Mouse (Mus musculus) forebrain, embryonic 16.5 days (tissue): Measurements from ENCODE around the gene Apex1. TPM values are rescaled to one million over a fixed set of nuclear protein-coding genes. Genes with fewer than 3 reads are reported as not detected.
"Not testable (repeated sequence)": the region's sequence is repeated elsewhere in the genome, so short reads cannot be mapped to it uniquely, and the experiment has no call there.

ENCODE experiments used
- ATAC-seq: fragments of 200-750 bp; cut with Nextera tagmentation; 2 replicates; pipeline ENCODE4 v1.8.0; 2017; ENCODE audit warnings: mild to moderate bottlenecking, moderate library complexity
- H3K27ac ChIP-seq: fragments of 300-500 bp; sonication (generic); 2 replicates; pipeline ENCODE4 v1.5.1; 2014; ENCODE audit warnings: low read length, control low read depth
- H3K27me3 ChIP-seq: fragments of 300-500 bp; sonication (generic); replicated peaks from 2 replicates; pipeline ENCODE4 v1.6.1; 2014; ENCODE audit warnings: low read length; ENCODE audit not compliant: control insufficient read depth, insufficient read depth
- H3K36me3 ChIP-seq: fragments of 300-500 bp; sonication (generic); 2 replicates; pipeline ENCODE4 v1.6.1; 2014; ENCODE audit not compliant: control insufficient read depth, insufficient read depth
- H3K4me1 ChIP-seq: fragments of 300-500 bp; sonication (generic); replicated peaks from 2 replicates; pipeline ENCODE4 v1.6.1; 2014; ENCODE audit warnings: low read length; ENCODE audit not compliant: control insufficient read depth, insufficient read depth
- H3K4me2 ChIP-seq: fragments of 300-500 bp; sonication (generic); 2 replicates; pipeline ENCODE4 v1.6.1; 2014; ENCODE audit warnings: mild to moderate bottlenecking, low read length, control low read depth
- H3K4me3 ChIP-seq: fragments of 300-500 bp; sonication (generic); replicated peaks from 2 replicates; pipeline ENCODE4 v1.5.1; 2014; ENCODE audit warnings: mild to moderate bottlenecking, low read length, control low read depth
- H3K9ac ChIP-seq: fragments of 300-500 bp; sonication (generic); replicated peaks from 2 replicates; pipeline ENCODE4 v1.6.1; 2014; ENCODE audit warnings: low read depth, low read length, control low read depth
- H3K9me3 ChIP-seq: fragments of 300-500 bp; sonication (generic); 2 replicates; pipeline ENCODE4 v1.6.1; 2016; ENCODE audit warnings: low read length; ENCODE audit not compliant: control insufficient read depth
- WGBS: fragments of 180-500 bp; shearing (Covaris S2); extraction: QIAGEN DNeasy Blood & Tissue Kit; methylation state at CpG from one replicate; pipeline ENCODE4 v1.1.7; 2014; 5-methylcytosine and 5-hydroxymethylcytosine counted together
- polyA plus RNA-seq: library from polyadenylated mRNA; unstranded; fragments of >200 nt; fragmentation: Nextera tagmentation; extraction: Ambion mirVana; gene quantifications from 2 replicates; pipeline ENCODE4 v1.2.1, GENCODE M21; 2015

The Apex1 gene
- polyA plus RNA-seq, 1 experiment from 2014 or later, result 265 TPM

DNA sequence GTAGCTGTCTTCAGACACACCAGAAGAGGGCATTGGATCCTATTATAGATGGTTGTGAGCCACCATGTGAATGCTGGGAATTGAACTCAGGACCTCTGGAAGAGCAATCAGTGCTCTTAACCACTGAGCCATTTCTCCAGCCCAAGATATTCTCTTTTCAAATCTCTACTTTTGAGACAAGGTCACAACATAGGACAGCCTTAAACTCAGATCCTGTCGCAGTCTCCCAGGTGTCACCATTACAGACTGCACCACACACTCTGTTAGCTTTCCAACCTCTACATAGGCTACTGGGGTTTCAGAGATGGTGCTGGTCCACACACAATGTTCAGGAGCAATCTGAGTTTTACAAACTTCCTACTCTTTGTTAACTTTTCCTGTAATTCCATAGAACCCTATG lies 1.3 kb upstream of the Apex1 start:
- Histone ChIP-seq H3K4me1 (peaks cover 25% of the 10 kb centered on the region), H3K4me2 (peak overlapping the region; percentile 78), H3K4me3 (peak overlapping the region; percentile 85), H3K36me3 (peaks cover 18% of the 10 kb centered on the region)
- not testable (repeated sequence) for H3K27me3 ChIP-seq, H3K9ac ChIP-seq, H3K27ac ChIP-seq, H3K9me3 ChIP-seq, ATAC-seq
- 85% methylated on average over 1 of the region's 1 CpGs for WGBS

GRCm38 (mm10) chr14:50925111-50925920 lies 548 bp downstream of the Apex1 start:
- peak; percentile 57; the same call in 1 of the 2 replicates for ATAC-seq

GRCm38 (mm10) chr14:50927366-50927765 lies 2.6 kb downstream of the Apex1 start:
- peaks cover 40% of the 10 kb centered on the region for H3K4me1 ChIP-seq
- WGBS, result 67% methylated on average over 3 of the region's 3 CpGs

More at GRCm38 (mm10) chr14:50925111-50925920, 548 bp downstream of the Apex1 start:
- Histone ChIP-seq H3K4me3 (peak overlapping the region; percentile 85), H3K27ac (peak overlapping the region; percentile 93), H3K9ac (peak overlapping the region; percentile 68), H3K4me2 (peak overlapping the region; percentile 78), H3K27me3 (no peaks in the 10 kb centered on the region), H3K9me3 (no peaks in the 10 kb centered on the region), H3K4me1 (peaks cover 36% of the 10 kb centered on the region), H3K36me3 (peaks cover 18% of the 10 kb centered on the region)
- WGBS, result under 1% methylated on average over 38 of the region's 38 CpGs

DNA sequence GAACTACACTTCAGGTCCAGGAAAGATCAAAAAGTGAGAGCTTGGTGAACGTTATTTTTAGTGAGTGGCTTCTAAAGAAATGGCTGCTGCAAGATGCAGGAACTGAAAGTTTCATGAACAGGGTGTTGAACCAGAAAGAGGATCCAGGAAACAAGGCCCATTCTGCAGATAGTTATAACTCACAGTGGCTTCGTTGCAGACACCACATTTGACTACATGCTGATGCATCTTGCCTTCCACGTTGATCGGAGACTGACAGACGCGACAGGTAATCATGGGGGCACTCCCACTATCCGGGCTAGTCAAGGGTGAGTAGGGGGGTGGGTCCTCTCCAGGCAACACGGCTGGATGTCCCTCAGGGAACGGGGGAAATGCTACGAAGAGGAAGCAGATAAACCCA lies 5.2 kb downstream of the Apex1 start:
- Histone ChIP-seq H3K36me3 (peaks cover 18% of the 10 kb centered on the region), H3K9me3 (no peaks in the 10 kb centered on the region), H3K27ac (peak overlapping the region; percentile 86), H3K27me3 (no peaks in the 10 kb centered on the region), H3K4me2 (peak overlapping the region; percentile 73), H3K9ac (peak overlapping the region; percentile 99), H3K4me3 (peak overlapping the region; percentile 98), H3K4me1 (peaks cover 33% of the 10 kb centered on the region)
- no peak for ATAC-seq
- 16% methylated on average over 10 of the region's 10 CpGs for WGBS

More at GRCm38 (mm10) chr14:50927366-50927765, 2.6 kb downstream of the Apex1 start:
- no peak for ATAC-seq
- Histone ChIP-seq H3K36me3 (peaks cover 18% of the 10 kb centered on the region), H3K27me3 (no peaks in the 10 kb centered on the region), H3K4me3 (no peak overlapping the region), H3K4me2 (no peak overlapping the region), H3K9ac (no peak overlapping the region), H3K27ac (no peak overlapping the region), H3K9me3 (no peaks in the 10 kb centered on the region)

DNA sequence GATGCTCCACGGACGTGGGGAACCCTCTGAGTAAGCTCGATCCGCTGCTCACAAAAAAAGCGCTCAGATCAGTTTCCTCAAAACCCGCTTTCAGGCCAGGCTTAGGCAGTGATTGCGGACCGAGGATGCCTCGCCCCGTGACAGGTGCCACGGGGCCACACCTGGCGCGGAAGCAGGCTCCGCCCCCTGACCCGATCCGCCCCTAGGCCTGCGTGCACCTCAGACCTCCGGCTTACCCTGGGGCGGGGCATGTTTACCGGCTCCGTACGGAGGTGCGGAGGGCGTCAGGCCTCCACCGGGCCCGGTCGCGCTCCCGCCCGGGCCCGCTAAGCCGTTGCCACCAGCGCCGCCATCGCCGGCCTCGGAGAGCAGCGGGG lies 5.6 kb downstream of the Apex1 start:
- WGBS, result under 1% methylated on average over 38 of the region's 38 CpGs
- H3K36me3 ChIP-seq, result peaks cover 18% of the 10 kb centered on the region
- H3K4me1 ChIP-seq, result peaks cover 33% of the 10 kb centered on the region
- peak overlapping the region; percentile 73 for H3K4me2 ChIP-seq
- H3K27ac ChIP-seq, result peak overlapping the region; percentile 86
- peak overlapping the region; percentile 99 for H3K9ac ChIP-seq
- no peaks in the 10 kb centered on the region for H3K9me3 ChIP-seq
- peak; percentile 23 for ATAC-seq
- peak overlapping the region; percentile 98 for H3K4me3 ChIP-seq
- H3K27me3 ChIP-seq, result no peaks in the 10 kb centered on the region

DNA sequence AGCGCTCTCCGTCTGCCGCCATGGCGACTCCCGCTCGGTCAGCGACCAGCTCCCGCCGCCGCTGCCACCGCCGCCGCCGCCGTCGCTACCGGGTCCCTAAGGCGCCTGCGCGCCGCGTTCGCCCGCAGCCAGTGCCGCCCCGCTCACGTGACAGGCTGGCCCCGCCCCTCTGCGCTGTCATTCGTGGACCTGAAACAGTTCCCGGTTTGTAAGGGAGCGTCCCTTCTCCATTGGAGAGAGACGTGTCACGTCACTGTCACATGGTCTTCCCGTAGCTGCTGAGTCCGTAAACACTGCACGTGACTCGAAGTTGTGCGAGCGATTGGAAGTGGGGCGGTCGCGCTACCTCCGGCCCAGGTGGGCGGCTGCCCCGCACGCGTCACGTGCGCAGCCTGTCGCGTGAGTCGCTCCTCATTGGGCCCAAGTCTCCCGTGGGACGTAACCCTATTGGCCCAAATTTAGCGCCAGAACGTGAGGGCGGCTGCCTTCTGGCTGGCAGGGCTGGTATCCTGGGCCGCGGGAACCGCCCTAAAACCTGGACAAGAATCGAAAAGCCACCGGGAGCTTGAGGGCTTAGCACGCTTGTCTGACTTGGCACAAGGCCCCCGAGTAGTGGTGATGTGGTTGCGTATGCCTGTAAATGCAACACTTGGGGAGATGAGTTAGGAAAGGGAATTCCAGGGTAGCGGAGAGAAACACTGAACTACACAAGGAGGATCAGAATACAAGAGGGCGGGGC lies 6.2 kb downstream of the Apex1 start, which contains the start of the genes Pip4p1 and Pnp:
Gene Pip4p1 (minus strand): TSS at position 103 of the 739 bp plus-strand sequence.
Gene Pnp (plus strand): TSS at position 329 of the 739 bp plus-strand sequence.
- ATAC-seq, result peak; percentile 99

GRCm38 (mm10) chr14:50931493-50932020 lies 6.8 kb downstream of the Apex1 start:
- peak overlapping the region; percentile 91 for H3K27ac ChIP-seq
- ATAC-seq, result no peak
- WGBS, result 10% methylated on average over 12 of the region's 12 CpGs

More for the DNA sequence above, 6.2 kb downstream of the Apex1 start, which contains the start of the genes Pip4p1 and Pnp:
- peak within 1 kb of the TSS; percentile 73 for H3K4me2 ChIP-seq
- peak within 1 kb of the TSS; percentile 99 for H3K9ac ChIP-seq
- H3K36me3 ChIP-seq, result peaks cover 18% of the 10 kb centered on the region
- H3K27ac ChIP-seq, result peak within 1 kb of the TSS; percentile 91
- peak within 1 kb of the TSS; percentile 98 for H3K4me3 ChIP-seq
- H3K9me3 ChIP-seq, result no peaks in the 10 kb centered on the region
- under 1% methylated on average over 68 of the region's 68 CpGs for WGBS
- H3K27me3 ChIP-seq, result no peaks in the 10 kb centered on the region
- H3K4me1 ChIP-seq, result peaks cover 29% of the 10 kb centered on the region

DNA sequence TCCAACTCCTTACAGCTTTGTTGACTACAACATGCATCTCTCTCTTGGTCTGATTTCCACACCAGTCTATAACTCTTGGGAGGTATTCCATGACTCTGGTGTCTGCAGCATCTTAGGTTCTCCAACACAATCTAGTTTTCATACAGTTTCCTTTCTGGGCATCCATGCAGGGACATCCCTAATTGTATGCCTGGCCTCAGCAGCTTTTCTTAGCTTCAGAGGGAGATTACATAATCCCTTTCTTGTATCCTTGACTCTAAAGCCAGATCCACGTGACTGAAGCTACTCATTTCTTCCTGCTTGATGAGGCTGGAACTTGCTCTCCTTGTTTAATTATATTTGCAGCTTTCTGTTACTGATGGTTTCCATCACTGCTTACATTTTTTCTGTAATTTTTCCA lies 11.9 kb downstream of the Apex1 start:
- ATAC-seq, result no peak
- H3K4me1 ChIP-seq, result peaks cover 2% of the 10 kb centered on the region; the same call in 1 of the 2 replicates
- no peak overlapping the region for H3K27ac ChIP-seq
- H3K4me3 ChIP-seq, result no peak overlapping the region
- H3K9me3 ChIP-seq, result no peaks in the 10 kb centered on the region
- 53% methylated on average over 1 of the region's 1 CpGs for WGBS
- no peak overlapping the region for H3K9ac ChIP-seq
- no peak overlapping the region for H3K4me2 ChIP-seq
- no peaks in the 10 kb centered on the region for H3K36me3 ChIP-seq
- H3K27me3 ChIP-seq, result no peaks in the 10 kb centered on the region

More at GRCm38 (mm10) chr14:50931493-50932020, 6.8 kb downstream of the Apex1 start:
- peaks cover 18% of the 10 kb centered on the region for H3K36me3 ChIP-seq
- H3K4me3 ChIP-seq, result peak overlapping the region; percentile 98
- peak overlapping the region; percentile 73 for H3K4me2 ChIP-seq
- H3K27me3 ChIP-seq, result no peaks in the 10 kb centered on the region
- peak overlapping the region; percentile 60 for H3K9ac ChIP-seq
- H3K9me3 ChIP-seq, result no peaks in the 10 kb centered on the region
- H3K4me1 ChIP-seq, result peaks cover 22% of the 10 kb centered on the region
